8 mouse cellular contexts compared by ENCODE assay signal in the genomic region with DNA sequence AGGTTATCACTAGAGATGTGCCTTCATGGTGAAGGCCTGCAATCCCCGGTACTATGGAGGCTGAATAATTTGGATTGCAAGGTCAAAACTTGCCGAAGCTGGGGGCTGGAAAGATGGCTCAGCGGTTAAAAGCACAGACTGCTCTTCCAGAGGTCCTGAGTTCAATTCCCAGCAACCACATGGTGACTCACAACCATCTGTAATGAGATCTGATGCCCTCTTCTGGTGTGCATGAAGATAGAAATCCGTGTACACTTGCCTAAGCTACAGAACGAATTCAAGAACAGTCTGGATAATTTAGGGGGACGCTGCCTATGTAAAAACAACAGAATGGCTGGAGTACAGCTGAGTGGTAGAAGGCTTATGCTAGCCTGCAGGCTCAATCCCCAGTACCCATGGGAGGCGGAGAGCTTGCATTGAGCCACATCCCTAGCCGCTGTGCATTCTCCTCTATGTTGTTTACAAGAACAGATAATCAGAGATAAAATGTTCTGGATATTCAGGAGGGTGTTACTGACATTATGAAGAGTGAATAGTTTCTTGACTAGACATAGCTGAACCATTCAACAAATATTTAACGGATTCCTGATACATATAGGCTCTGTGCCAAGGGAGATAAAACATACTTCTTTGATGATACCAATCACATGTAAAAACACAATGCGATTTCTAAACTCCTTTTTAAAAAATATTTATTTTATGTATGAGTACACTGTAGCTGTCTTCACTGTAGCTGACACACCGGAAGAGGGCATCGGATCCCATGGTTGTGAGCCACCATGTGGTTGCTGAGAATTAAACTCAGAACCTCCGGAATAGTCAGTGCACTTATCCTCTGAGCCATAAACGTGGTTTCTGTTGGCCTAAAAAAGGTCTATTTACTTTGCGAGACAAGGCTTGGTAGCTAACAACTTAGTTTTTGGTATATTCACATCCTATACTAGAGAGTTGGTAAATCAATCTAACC. TPM values are rescaled to one million over a fixed set of nuclear protein-coding genes. Genes with fewer than 3 reads are reported as not detected.
DNase-seq lines count a peak whose midpoint lies in the region; ATAC-seq and TF ChIP-seq lines count a peak whose summit lies in the region.

No protein-coding gene starts in this region.

- H3K9me3 ChIP-seq in liver, embryonic 15.5 days (replicated peaks): no peaks in the 10 kb centered on the region

- WGBS in liver, embryonic 15.5 days (ENCODE audit: insufficient replicate concordance): 30% methylated on average over 15 of the region's 15 CpGs

- peaks cover 13% of the 10 kb centered on the region for H3K36me3 ChIP-seq in liver, embryonic 15.5 days (replicated peaks)

- peak overlapping the region; percentile 99 for H3K4me3 ChIP-seq in left cerebral cortex, adult 2 months
- H3K4me3 ChIP-seq in liver, embryonic 15.5 days (replicated peaks): peak overlapping the region; percentile 94

- TF ChIP-seq CTCF in left cerebral cortex, adult 2 months (IDR thresholded peaks at IDR 0.05): peak; percentile 51

- peak overlapping the region; percentile 84 for H3K4me2 ChIP-seq in liver, embryonic 15.5 days

- peak; percentile 26 for ATAC-seq in inflammation-experienced regulatory T-cells, adult 6 months
- no peak for ATAC-seq in liver, embryonic 15.5 days (ENCODE audit: insufficient read depth)

- H3K9ac ChIP-seq in liver, embryonic 15.5 days: peak overlapping the region; percentile 60

- peak in 1 of 2 experiments; percentile 35 for DNase-seq in left cerebral cortex, adult 2 months (ENCODE audit: extremely low spot score in 1 of 2, low spot score in 2 of 2)
- no peak for DNase-seq in left cerebral cortex, adult 8-10 months (ENCODE audit: low spot score in 2 of 2)
- DNase-seq in adrenal gland, postnatal 36 days: peak; percentile 39 to 41
- peak; percentile 40 for DNase-seq in fibroblast of lung, adult 2 months (ENCODE audit: low read depth)
- DNase-seq in retina, embryonic 14.5 days (ENCODE audit: low spot score): peak; percentile 51
- no peak for DNase-seq in spleen, postnatal 14 days (ENCODE audit: low spot score in 2 of 2)

- intact Hi-C loops in left cerebral cortex, adult 2 months (cut with DNase I): loop anchor here (2.0 to 5.0 kb wide), 5 partner anchors 61 to 807 kb away; partner anchors contain the start of genes Cenpo, Dtnb, Kif3c and Ptrhd1

- no peaks in the 10 kb centered on the region for H3K27me3 ChIP-seq in liver, embryonic 15.5 days

- peaks cover 40% of the 10 kb centered on the region for H3K4me1 ChIP-seq in liver, embryonic 15.5 days (replicated peaks)

- peak overlapping the region; percentile 68 for H3K27ac ChIP-seq in left cerebral cortex, adult 2 months
- H3K27ac ChIP-seq in liver, embryonic 15.5 days (replicated peaks): peak overlapping the region; percentile 97

RNA-seq across cellular contexts. Expression of gene Asxl2, which starts 1.0 kb away (rescaled TPM):
- total RNA-seq in left cerebral cortex, adult 2 months (2021): 10 to 100 TPM; 31.3 to 33.3 TPM
- 10 to 100 TPM; 32.7 to 36.9 (median 34.3) TPM for total RNA-seq in left cerebral cortex, adult 8-10 months (2022)
- total RNA-seq in adrenal gland, postnatal 36 days (2021): 10 to 100 TPM; 32.7 to 39.6 TPM
- 10 to 100 TPM; 38.8 to 56.8 (median 53.1) TPM for polyA plus RNA-seq in inflammation-experienced regulatory T-cells, adult 6 months (2017; shearing (Covaris generic))
- polyA plus RNA-seq in liver, embryonic 15.5 days (2015; fragmentation: Nextera tagmentation; extraction: Ambion mirVana): 9.5 and 10.9 TPM in 2 replicates

Comparison
In these comparisons a context has a peak if more than half of its experiments do, and no peak if none do; other contexts are left out.
1. DNase-seq: peak in adrenal gland, postnatal 36 days (2 of 2), fibroblast of lung, adult 2 months (single experiment) and retina, embryonic 14.5 days (single experiment); none in left cerebral cortex, adult 8-10 months (0 of 2) and spleen, postnatal 14 days (0 of 2).